Mouse (Mus musculus) C2C12 (cell line): ENCODE measurements around the gene Col4a3. TPM values are rescaled to one million over a fixed set of nuclear protein-coding genes. Genes with fewer than 3 reads are reported as not detected.

Experiments
- H3K27me3 ChIP-seq: one replicate; pipeline ENCODE4 v1.6.1; 2011; ENCODE audit not compliant: control insufficient read depth, insufficient read depth, insufficient read length
- H3K36me3 ChIP-seq: one replicate; pipeline ENCODE4 v1.6.1; 2011; ENCODE audit not compliant: control insufficient read depth, insufficient read depth
- H3K4me3 ChIP-seq: one replicate; pipeline ENCODE4 v1.5.1; 2011; ENCODE audit warnings: mild to moderate bottlenecking, control low read depth; ENCODE audit not compliant: poor library complexity, insufficient read depth, severe bottlenecking
- H3K79me2 ChIP-seq: one replicate; pipeline ENCODE4 v1.6.1; 2011; ENCODE audit not compliant: control insufficient read depth, insufficient read depth
- H3K79me3 ChIP-seq: one replicate; pipeline ENCODE4 v1.6.1; 2011; ENCODE audit warnings: low read depth, control low read depth
- H3ac ChIP-seq: one replicate; pipeline ENCODE3; 2011; ENCODE audit warnings: low read depth; ENCODE audit not compliant: control insufficient read depth, insufficient read length
- CEBPB ChIP-seq: IDR thresholded peaks from one replicate; pipeline ENCODE4 v1.6.1; 2011; ENCODE audit warnings: low read depth, mild to moderate bottlenecking, control low read depth, moderate library complexity
- CTCF ChIP-seq: IDR thresholded peaks from one replicate; pipeline ENCODE4 v1.5.1; 2011; ENCODE audit not compliant: control insufficient read depth, insufficient read depth, insufficient read length
- FOSL1 ChIP-seq: IDR thresholded peaks from one replicate; pipeline ENCODE4 v1.8.0; 2011; ENCODE audit warnings: mild to moderate bottlenecking, low read length; ENCODE audit not compliant: poor library complexity, insufficient read depth, severe bottlenecking
- MAX ChIP-seq: IDR thresholded peaks from one replicate; pipeline ENCODE4 v1.6.1; 2011; ENCODE audit warnings: mild to moderate bottlenecking, control low read depth
- MYOD1 ChIP-seq: IDR thresholded peaks from one replicate; pipeline ENCODE4 v1.6.1; 2011; ENCODE audit warnings: low read depth; ENCODE audit not compliant: control insufficient read depth, insufficient read length
- MYOG ChIP-seq: IDR thresholded peaks from one replicate; pipeline ENCODE4 v1.6.1; 2011; ENCODE audit not compliant: control insufficient read depth, insufficient read length; ENCODE audit errors: extremely low read depth
- USF1 ChIP-seq: IDR thresholded peaks from one replicate; pipeline ENCODE4 v1.6.1; 2011; ENCODE audit warnings: low read depth, mild to moderate bottlenecking, control low read depth, moderate library complexity
- polyA plus RNA-seq: library from polyadenylated mRNA; unstranded; fragments of >200 nt; fragmentation: generic; extraction: Trizol; gene quantifications from one replicate; pipeline ENCODE4 v1.2.1, GENCODE M21; 2012; ENCODE audit warnings: missing spikeins

The Col4a3 gene
- polyA plus RNA-seq, 1 experiment, result 0.01 TPM

GRCm38 (mm10) chr1:82687931-82688330, 101.2 kb downstream of the Col4a3 start:
- no peak for TF ChIP-seq CEBPB
- TF ChIP-seq USF1, result no peak
- no peak for TF ChIP-seq CTCF
- TF ChIP-seq MYOD1, result no peak
- TF ChIP-seq FOSL1, result no peak
- no peak for TF ChIP-seq MAX
- no peak for TF ChIP-seq MYOG
- Histone ChIP-seq H3K79me2 (no peaks in the 10 kb centered on the region), H3ac (no peak overlapping the region), H3K4me3 (no peak overlapping the region), H3K27me3 (peaks cover 6% of the 10 kb centered on the region), H3K36me3 (no peaks in the 10 kb centered on the region), H3K79me3 (no peaks in the 10 kb centered on the region)

- no peaks in the 10 kb centered on the region for H3K36me3 ChIP-seq
- no peaks in the 10 kb centered on the region for H3K79me2 ChIP-seq
- no peak overlapping the region for H3ac ChIP-seq
- no peak overlapping the region for H3K4me3 ChIP-seq
- peaks cover 3% of the 10 kb centered on the region for H3K27me3 ChIP-seq
- TF ChIP-seq MYOG (no peak), MAX (no peak), USF1 (no peak)
- no peaks in the 10 kb centered on the region for H3K79me3 ChIP-seq
Observed at GRCm38 (mm10) chr1:82695915-82696314, 109.2 kb downstream of the Col4a3 start.

DNA sequence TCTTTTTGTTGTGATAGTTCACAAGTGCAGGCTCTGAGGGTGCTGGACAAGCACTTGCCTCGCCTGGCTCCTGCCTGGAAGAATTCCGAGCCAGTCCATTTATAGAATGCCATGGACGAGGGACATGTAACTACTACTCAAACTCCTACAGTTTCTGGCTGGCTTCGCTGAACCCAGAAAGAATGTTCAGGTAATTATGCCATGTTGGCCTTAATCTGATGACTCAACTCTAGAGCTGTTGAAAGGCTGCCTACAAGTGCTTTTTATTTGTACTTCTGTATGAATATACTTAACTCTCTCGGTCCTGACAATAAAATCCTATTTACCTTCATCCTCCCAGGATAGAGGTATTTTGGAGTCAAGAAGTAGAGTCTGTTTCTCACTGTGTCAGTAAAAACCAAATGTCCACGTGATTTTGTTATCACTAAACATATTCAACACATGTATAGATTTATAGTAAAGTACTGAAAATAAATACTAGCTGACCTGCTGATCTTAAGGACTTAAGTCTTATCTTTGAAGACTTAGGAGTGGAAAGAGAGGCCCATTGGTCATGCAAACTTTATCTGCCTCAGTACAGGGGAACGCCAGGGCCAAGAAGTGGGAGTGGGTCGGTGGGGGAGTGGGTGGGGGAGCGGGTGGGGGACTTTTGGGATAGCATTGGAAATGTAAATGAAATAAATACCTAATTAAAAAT, 131.2 kb downstream of the Col4a3 start:
- Histone ChIP-seq H3K79me3 (no peaks in the 10 kb centered on the region), H3ac (no peak overlapping the region), H3K4me3 (no peak overlapping the region), H3K36me3 (no peaks in the 10 kb centered on the region), H3K79me2 (no peaks in the 10 kb centered on the region), H3K27me3 (peaks cover 31% of the 10 kb centered on the region)
- no peak for TF ChIP-seq MAX
- TF ChIP-seq USF1, result no peak
- TF ChIP-seq MYOD1, result no peak
- no peak for TF ChIP-seq CTCF
- no peak for TF ChIP-seq FOSL1
- no peak for TF ChIP-seq CEBPB
- no peak for TF ChIP-seq MYOG

DNA sequence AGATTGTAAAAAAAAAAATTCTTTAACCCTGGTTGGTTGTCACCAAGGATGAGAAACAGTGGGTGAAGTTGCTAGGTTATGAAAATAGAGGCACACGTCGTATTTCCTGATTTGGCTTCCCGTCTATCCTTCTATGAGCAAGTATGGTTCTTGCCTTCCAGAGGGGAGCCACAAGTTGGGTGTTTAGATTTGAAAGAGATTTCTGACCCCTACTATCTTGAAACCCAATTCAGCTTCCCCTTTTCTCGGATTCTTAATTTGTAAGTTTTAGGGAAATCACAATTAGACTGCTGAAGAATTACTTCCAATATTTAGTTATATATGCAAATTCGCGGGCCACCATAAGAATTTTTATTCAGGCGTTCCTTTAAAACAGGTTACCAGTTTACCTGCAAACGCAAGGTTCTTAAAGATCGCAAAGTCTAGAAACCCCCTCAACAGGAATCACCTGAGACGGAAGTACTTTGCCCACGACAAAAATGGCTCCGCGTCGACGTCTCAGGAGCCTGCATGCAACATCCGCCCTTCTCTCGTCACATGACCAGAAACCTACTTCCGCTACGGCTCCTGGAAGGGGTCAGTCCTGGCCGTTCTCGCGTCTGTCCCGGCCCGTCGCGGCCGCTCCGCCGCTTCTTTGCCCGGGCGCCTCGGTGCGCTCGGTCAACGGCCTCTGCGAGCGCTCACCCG, 137.8 kb downstream of the Col4a3 start, which contains the start of gene Mff:
Mff (plus strand) TSS at position 552 of the 687 bp plus-strand sequence.
- H3K79me2 ChIP-seq, result peaks cover 42% of the 10 kb centered on the region
- H3K36me3 ChIP-seq, result peaks cover 5% of the 10 kb centered on the region
- peak within 1 kb of the TSS; percentile 96 for H3K4me3 ChIP-seq
- H3ac ChIP-seq, result peak within 1 kb of the TSS; percentile 91
- peaks cover 21% of the 10 kb centered on the region for H3K79me3 ChIP-seq
- no peak for TF ChIP-seq MYOD1
- TF ChIP-seq CTCF, result no peak
- TF ChIP-seq FOSL1, result no peak
- peak; percentile 99 for TF ChIP-seq USF1
- peak; percentile 3 for TF ChIP-seq CEBPB
- TF ChIP-seq MAX, result peak; percentile 49
- H3K27me3 ChIP-seq, result peaks cover 7% of the 10 kb centered on the region

DNA sequence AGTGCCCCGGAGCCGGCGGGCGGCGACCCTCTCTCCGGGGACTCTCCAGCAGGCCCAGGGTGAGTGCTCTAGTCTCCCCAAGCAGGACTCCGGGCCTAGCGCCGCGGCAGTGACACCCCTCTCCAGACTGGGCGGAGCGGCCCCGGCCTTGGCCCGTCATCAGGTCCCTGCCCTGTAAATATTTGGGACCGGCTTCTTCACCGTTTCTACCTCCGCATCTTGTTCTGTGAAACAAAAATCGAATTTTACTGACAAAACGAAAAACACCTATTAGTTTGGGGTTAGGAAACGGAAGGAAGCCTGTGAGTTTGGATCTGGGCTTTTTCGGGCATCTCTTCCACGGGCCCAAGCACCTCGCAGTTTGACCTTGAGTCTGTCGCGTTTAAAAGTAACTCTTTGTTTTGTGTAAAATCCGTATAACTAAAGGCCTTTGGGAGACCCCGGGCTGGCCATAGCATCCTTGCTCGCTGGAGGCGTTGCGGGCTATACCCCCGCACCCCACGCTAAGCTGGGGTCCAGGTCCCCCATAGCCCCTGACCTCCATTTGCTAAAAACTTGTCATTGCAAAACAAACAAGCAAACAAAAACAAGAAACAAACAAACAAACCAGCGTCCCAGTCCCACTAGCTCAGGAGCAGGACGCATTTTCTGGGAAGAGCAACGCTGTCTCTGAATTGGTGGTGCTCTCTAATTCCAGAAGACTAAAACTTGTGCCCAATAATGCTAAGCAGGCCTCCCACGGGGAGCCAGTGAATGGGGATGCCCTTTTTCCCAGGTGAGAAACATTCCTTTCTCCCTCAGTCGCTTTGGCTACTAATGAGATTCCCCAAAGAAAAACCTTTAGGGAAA, 138.5 kb downstream of the Col4a3 start:
- H3K4me3 ChIP-seq, result peak overlapping the region; percentile 96
- H3K79me3 ChIP-seq, result peaks cover 21% of the 10 kb centered on the region
- no peak for TF ChIP-seq FOSL1
- TF ChIP-seq MYOG, result no peak
- H3ac ChIP-seq, result peak overlapping the region; percentile 91
- peaks cover 47% of the 10 kb centered on the region for H3K79me2 ChIP-seq
- H3K27me3 ChIP-seq, result peaks cover 4% of the 10 kb centered on the region
- H3K36me3 ChIP-seq, result peaks cover 13% of the 10 kb centered on the region

DNA sequence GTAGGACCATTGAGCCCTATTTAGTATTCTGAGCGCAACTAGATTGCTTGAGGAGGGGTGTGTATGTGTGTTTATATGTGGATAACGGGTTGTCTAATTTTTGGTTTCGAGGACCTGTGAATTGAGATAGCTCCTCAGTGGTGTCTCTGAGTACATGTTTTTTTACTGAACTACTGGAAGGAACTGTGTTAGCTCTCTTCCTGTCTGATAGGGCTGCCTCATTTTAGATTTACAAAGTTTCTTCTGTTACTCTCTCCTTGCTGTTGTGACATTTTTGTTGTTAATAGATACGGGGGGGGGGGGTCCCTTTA, 139.1 kb downstream of the Col4a3 start:
- no peak for TF ChIP-seq USF1
- TF ChIP-seq CTCF, result no peak
- no peak for TF ChIP-seq MYOD1
- no peak for TF ChIP-seq MYOG
- no peak for TF ChIP-seq MAX
- no peak for TF ChIP-seq FOSL1
- no peak for TF ChIP-seq CEBPB
- Histone ChIP-seq H3K27me3 (no peaks in the 10 kb centered on the region), H3K79me3 (peaks cover 21% of the 10 kb centered on the region), H3K36me3 (peaks cover 18% of the 10 kb centered on the region), H3ac (peak overlapping the region; percentile 91), H3K4me3 (peak overlapping the region; percentile 96), H3K79me2 (peaks cover 47% of the 10 kb centered on the region)
